Comparison of ENCODE assay signal across 8 mouse cellular contexts in genomic region chr17:84185011-84185411, GRCm38 (mm10). TPM values are rescaled to one million over a fixed set of nuclear protein-coding genes. Genes with fewer than 3 reads are reported as not detected.
DNase-seq lines count a peak whose midpoint lies in the region; ATAC-seq lines count a peak whose summit lies in the region.

No protein-coding gene starts in this region.

- 5% methylated on average over 7 of the region's 7 CpGs for whole genome bisulfite sequencing in heart, embryonic 12.5 days
- 10% methylated on average over 7 of the region's 7 CpGs for WGBS in midbrain, embryonic 10.5 days

- H3K27me3 ChIP-seq in erythroblast, embryonic 14.5 days (ENCODE audit: control insufficient read depth) = no peaks in the 10 kb centered on the region
- no peaks in the 10 kb centered on the region for H3K27me3 ChIP-seq in heart, embryonic 12.5 days (replicated peaks)
- peaks cover 4% of the 10 kb centered on the region; the same call in 1 of the 2 replicates for H3K27me3 ChIP-seq in midbrain, embryonic 10.5 days (ENCODE audit: low read depth, poor library complexity, severe bottlenecking)

- peak overlapping the region; percentile 91 for H3K27ac ChIP-seq in heart, embryonic 12.5 days (ENCODE audit: poor library complexity, severe bottlenecking)
- H3K27ac ChIP-seq in midbrain, embryonic 10.5 days (replicated peaks) = peak overlapping the region; percentile 94

- ATAC-seq in erythroblast, adult 5-6 weeks (replicated peaks; ENCODE audit: low FRiP score, poor library complexity, severe bottlenecking) = no peak
- ATAC-seq in heart, embryonic 12.5 days (ENCODE audit: insufficient number of reproducible peaks, low FRiP score) = no peak

- peak overlapping the region; percentile 97 for H3K9ac ChIP-seq in heart, embryonic 12.5 days

- peaks cover 42% of the 10 kb centered on the region for H3K36me3 ChIP-seq in erythroblast, embryonic 14.5 days (ENCODE audit: control insufficient read depth)
- H3K36me3 ChIP-seq in heart, embryonic 12.5 days = peaks cover 11% of the 10 kb centered on the region
- peaks cover 21% of the 10 kb centered on the region for H3K36me3 ChIP-seq in midbrain, embryonic 10.5 days

- peak overlapping the region; percentile 87 for H3K4me2 ChIP-seq in heart, embryonic 12.5 days

- peaks cover 74% of the 10 kb centered on the region for H3K4me1 ChIP-seq in erythroblast, embryonic 14.5 days (ENCODE audit: control insufficient read depth)
- peaks cover 53% of the 10 kb centered on the region for H3K4me1 ChIP-seq in heart, embryonic 12.5 days (replicated peaks)
- peaks cover 74% of the 10 kb centered on the region for H3K4me1 ChIP-seq in midbrain, embryonic 10.5 days

- peak; percentile 57 for DNase-seq in Muller cell, postnatal 12 days (ENCODE audit: inconsistent ontology term)
- peak; percentile 38 to 52 for DNase-seq in kidney, postnatal 25 days
- peak; percentile 41 for DNase-seq in midbrain, embryonic 10.5 days (ENCODE audit: low spot score)
- peak; percentile 38 for DNase-seq in yolk sac, embryonic 10.5 days (ENCODE audit: low spot score)
- DNase-seq in left cerebral cortex, adult 9 months (ENCODE audit: low spot score in 2 of 2) = no peak

- H3K4me3 ChIP-seq in erythroblast, embryonic 14.5 days (replicated peaks) = peak overlapping the region; percentile 95
- peak overlapping the region; percentile 91 for H3K4me3 ChIP-seq in heart, embryonic 12.5 days
- peak overlapping the region; percentile 95 for H3K4me3 ChIP-seq in midbrain, embryonic 10.5 days

- no peaks in the 10 kb centered on the region for H3K9me3 ChIP-seq in erythroblast, embryonic 14.5 days (ENCODE audit: control insufficient read depth, low read length)
- H3K9me3 ChIP-seq in heart, embryonic 12.5 days (replicated peaks) = no peaks in the 10 kb centered on the region
- H3K9me3 ChIP-seq in midbrain, embryonic 10.5 days (replicated peaks) = no peaks in the 10 kb centered on the region

RNA-seq across cellular contexts. Expression of gene Zfp36l2, which starts 2.7 kb away (rescaled TPM):
- polyA plus RNA-seq in erythroblast, embryonic 14.5 days (2012) = 6.6 and 7.9 TPM in 2 replicates
- 50.2 and 57.8 TPM in 2 replicates for total RNA-seq in erythroblast, adult 5-6 weeks (2015; ENCODE audit: low replicate concordance)
- total RNA-seq in erythroblast, adult 5-6 weeks (2017; ENCODE audit: low replicate concordance) = 23.0 and 25.8 TPM in 2 replicates
- polyA plus RNA-seq in heart, embryonic 12.5 days (2016; fragmentation: Nextera tagmentation; extraction: Ambion mirVana) = 10.3 and 10.5 TPM in 2 replicates
- 7.8 and 8.1 TPM in 2 replicates for polyA plus RNA-seq in midbrain, embryonic 10.5 days (2016; fragmentation: Nextera tagmentation; extraction: Ambion mirVana)

Comparison
In these comparisons a context has a peak if more than half of its experiments do, and no peak if none do; other contexts are left out.
1. DNase-seq: peak in Muller cell, postnatal 12 days (single experiment), kidney, postnatal 25 days (2 of 2), midbrain, embryonic 10.5 days (single experiment) and yolk sac, embryonic 10.5 days (single experiment); none in left cerebral cortex, adult 9 months (0 of 2).
2. Peak in every context shown above with its lines, with median percentiles within 50 percentile points of each other: H3K4me3 ChIP-seq.